Mouse (Mus musculus) gastrocnemius, postnatal 4 days (tissue): Measurements from ENCODE around the gene Fam198a. TPM values are rescaled to one million over a fixed set of nuclear protein-coding genes. Genes with fewer than 3 reads are reported as not detected.

Experiments
- DNase-seq, 2 experiments: peaks; one replicate each; pipeline ENCODE4 v3.0.0; 2021 to 2022; ENCODE audit warnings: low spot score in 2 of 2, mixed read lengths in 2 of 2
- long read RNA-seq, 2 experiments: library from polyadenylated mRNA; stranded (forward); transcript quantifications; one replicate each; pipeline ENCODE4 v2.0.0; 2021
- total RNA-seq, 2 experiments: library from RNA; stranded (reverse); gene quantifications; 2 replicates each; pipeline ENCODE4 v1.2.3; 2021

The Fam198a gene
- total RNA-seq = 10 to 100 TPM; 10.6 to 11.4 TPM
- long read RNA-seq, experiment 1, transcript Fam198a-204 (5 exons, 2,149 nt) = major isoform, 5 of 7 reads
- long read RNA-seq, experiment 1, partial matches to known transcripts = 0 of 7 reads
- long read RNA-seq, experiment 1, other reads (novel, unspliced or antisense) = 1 of 7 reads
- long read RNA-seq, experiment 2, partial matches to known transcripts = 3 of 8 reads
- long read RNA-seq, experiment 2, other reads (novel, unspliced or antisense) = 3 of 8 reads

GRCm38 (mm10) chr9:121950418-121951113, at the start of gene Fam198a:
Fam198a (plus strand) TSS chr9:121950988.
- DNase-seq = peak; percentile 70 to 80

GRCm38 (mm10) chr9:121901710-121902700, 48.8 kb upstream of the Fam198a start:
- no peak for DNase-seq

- DNase-seq = no peak
These were observed 47.1 kb upstream of the Fam198a start for GRCm38 (mm10) chr9:121903476-121904305.

GRCm38 (mm10) chr9:121904319-121904718, 46.5 kb upstream of the Fam198a start:
- no peak for DNase-seq

GRCm38 (mm10) chr9:121904946-121905345, 45.8 kb upstream of the Fam198a start:
- peak in 1 of 2 experiments; percentile 2 for DNase-seq

- DNase-seq = peak in 1 of 2 experiments; percentile 11
These were observed 45.1 kb upstream of the Fam198a start for GRCm38 (mm10) chr9:121905556-121906185.

- DNase-seq = peak in 1 of 2 experiments; percentile 9
These were observed 44.3 kb upstream of the Fam198a start for GRCm38 (mm10) chr9:121906456-121906855.

- DNase-seq = peak in 1 of 2 experiments; percentile 11
These were observed 43.3 kb upstream of the Fam198a start for GRCm38 (mm10) chr9:121907356-121908070.

GRCm38 (mm10) chr9:121908321-121908720, 42.5 kb upstream of the Fam198a start:
- no peak for DNase-seq

- no peak for DNase-seq
These were observed 41.2 kb upstream of the Fam198a start for GRCm38 (mm10) chr9:121909635-121910034.

GRCm38 (mm10) chr9:121911196-121911595, 39.6 kb upstream of the Fam198a start:
- DNase-seq = no peak

GRCm38 (mm10) chr9:121912786-121913185, 38.0 kb upstream of the Fam198a start:
- no peak for DNase-seq

- DNase-seq = no peak
These were observed 36.5 kb upstream of the Fam198a start for GRCm38 (mm10) chr9:121914226-121914757.

GRCm38 (mm10) chr9:121915056-121915455, 35.7 kb upstream of the Fam198a start:
- DNase-seq = no peak

- no peak for DNase-seq
These were observed 34.7 kb upstream of the Fam198a start, which contains the start of gene Cyp8b1 for GRCm38 (mm10) chr9:121916102-121916501. Cyp8b1 (minus strand) TSS chr9:121916305.

GRCm38 (mm10) chr9:121919027-121919501, 31.7 kb upstream of the Fam198a start:
- no peak for DNase-seq

- no peak for DNase-seq
These were observed 27.3 kb upstream of the Fam198a start for GRCm38 (mm10) chr9:121923443-121923842.

- DNase-seq = no peak
These were observed 26.9 kb upstream of the Fam198a start for GRCm38 (mm10) chr9:121923906-121924305.
